Mouse (Mus musculus): ENCODE measurements at regions not wholly inside any gene's neighbourhood (a gene's known extent, or its start where the extent isn't known, plus 50 kb on each side); places are given as distances from the start of the nearest gene placed in this dataset.

- peak in 1 of 2 experiments; percentile 7 for DNase-seq (ENCODE audit: low spot score in 2 of 2)
Measured at GRCm38 (mm10) chr10:51792030-51792429, 114.5 kb downstream of the Rfx6 start.

- peak in 1 of 2 experiments; percentile 57 for DNase-seq (ENCODE audit: low spot score in 2 of 2)
Measured at GRCm38 (mm10) chr10:51793876-51794275, 116.3 kb downstream of the Rfx6 start.

- DNase-seq (ENCODE audit: low spot score in 2 of 2): no peak
Measured at GRCm38 (mm10) chr10:51816626-51817025, 139.1 kb downstream of the Rfx6 start.

GRCm38 (mm10) chr10:51823900-51824299, 146.3 kb downstream of the Rfx6 start:
- no peak for DNase-seq (ENCODE audit: low spot score in 2 of 2)

GRCm38 (mm10) chr10:51826431-51826964, 148.9 kb downstream of the Rfx6 start:
- DNase-seq (ENCODE audit: low spot score in 2 of 2): no peak

GRCm38 (mm10) chr10:51832459-51832858, 154.9 kb downstream of the Rfx6 start:
- no peak for DNase-seq (ENCODE audit: low spot score in 2 of 2)

GRCm38 (mm10) chr10:51843099-51843498, 165.5 kb downstream of the Rfx6 start:
- DNase-seq (ENCODE audit: low spot score in 2 of 2): no peak

GRCm38 (mm10) chr10:51846287-51846686, 168.7 kb downstream of the Rfx6 start:
- no peak for DNase-seq (ENCODE audit: low spot score in 2 of 2)

- no peak for DNase-seq (ENCODE audit: low spot score in 2 of 2)
Measured at GRCm38 (mm10) chr10:51869409-51869808, 152.9 kb upstream of the Vgll2 start.

- no peak for DNase-seq (ENCODE audit: low spot score in 2 of 2)
Measured at GRCm38 (mm10) chr10:51911066-51911691, 111.1 kb upstream of the Vgll2 start.

GRCm38 (mm10) chr10:51912096-51912495, 110.2 kb upstream of the Vgll2 start:
- DNase-seq (ENCODE audit: low spot score in 2 of 2): no peak

- DNase-seq (ENCODE audit: low spot score in 2 of 2): no peak
Measured at GRCm38 (mm10) chr10:51926644-51927043, 95.7 kb upstream of the Vgll2 start.

- DNase-seq (ENCODE audit: low spot score in 2 of 2): no peak
Measured at GRCm38 (mm10) chr10:51929341-51929740, 93.0 kb upstream of the Vgll2 start.

- DNase-seq (ENCODE audit: low spot score in 2 of 2): no peak
Measured at GRCm38 (mm10) chr10:51930266-51930665, 92.0 kb upstream of the Vgll2 start.

GRCm38 (mm10) chr10:51930696-51931095, 91.6 kb upstream of the Vgll2 start:
- no peak for DNase-seq (ENCODE audit: low spot score in 2 of 2)

- DNase-seq (ENCODE audit: low spot score in 2 of 2): no peak
Measured at GRCm38 (mm10) chr10:51935482-51935881, 86.8 kb upstream of the Vgll2 start.

- DNase-seq (ENCODE audit: low spot score in 2 of 2): no peak
Measured at GRCm38 (mm10) chr10:51941192-51941591, 81.1 kb upstream of the Vgll2 start.

GRCm38 (mm10) chr10:51945701-51946100, 76.6 kb upstream of the Vgll2 start:
- no peak for DNase-seq (ENCODE audit: low spot score in 2 of 2)

GRCm38 (mm10) chr10:51946189-51946588, 76.1 kb upstream of the Vgll2 start:
- DNase-seq (ENCODE audit: low spot score in 2 of 2): no peak

- no peak for DNase-seq (ENCODE audit: low spot score in 2 of 2)
Measured at GRCm38 (mm10) chr10:51946881-51947280, 75.4 kb upstream of the Vgll2 start.

GRCm38 (mm10) chr10:51950016-51950415, 72.3 kb upstream of the Vgll2 start:
- DNase-seq (ENCODE audit: low spot score in 2 of 2): no peak

GRCm38 (mm10) chr10:51952021-51952420, 70.3 kb upstream of the Vgll2 start:
- DNase-seq (ENCODE audit: low spot score in 2 of 2): no peak

GRCm38 (mm10) chr10:51956493-51956892, 65.8 kb upstream of the Vgll2 start:
- no peak for DNase-seq (ENCODE audit: low spot score in 2 of 2)

GRCm38 (mm10) chr10:51961497-51961896, 60.8 kb upstream of the Vgll2 start:
- no peak for DNase-seq (ENCODE audit: low spot score in 2 of 2)

Data from cerebellum, postnatal 4 days (tissue).